Mouse (Mus musculus) cortical plate, adult 2 months (tissue): ENCODE measurements at regions not wholly inside any gene's neighbourhood (a gene's known extent, or its start where the extent isn't known, plus 50 kb on each side); places are given as distances from the start of the nearest gene placed in this dataset.

Source experiments
- CTCF ChIP-seq: fragments of 200-500 bp; IDR thresholded peaks from 2 replicates; pipeline ENCODE4 v1.5.1; 2011; ENCODE audit warnings: mild to moderate bottlenecking, control low read depth, low read length; ENCODE audit not compliant: insufficient read depth; ENCODE audit errors: extremely low read depth
- POLR2A ChIP-seq: fragments of 200-500 bp; IDR thresholded peaks from 2 replicates; pipeline ENCODE4 v1.6.1; 2011; ENCODE audit warnings: mild to moderate bottlenecking, low read length, control low read depth; ENCODE audit not compliant: insufficient read depth; ENCODE audit errors: extremely low read depth

DNA sequence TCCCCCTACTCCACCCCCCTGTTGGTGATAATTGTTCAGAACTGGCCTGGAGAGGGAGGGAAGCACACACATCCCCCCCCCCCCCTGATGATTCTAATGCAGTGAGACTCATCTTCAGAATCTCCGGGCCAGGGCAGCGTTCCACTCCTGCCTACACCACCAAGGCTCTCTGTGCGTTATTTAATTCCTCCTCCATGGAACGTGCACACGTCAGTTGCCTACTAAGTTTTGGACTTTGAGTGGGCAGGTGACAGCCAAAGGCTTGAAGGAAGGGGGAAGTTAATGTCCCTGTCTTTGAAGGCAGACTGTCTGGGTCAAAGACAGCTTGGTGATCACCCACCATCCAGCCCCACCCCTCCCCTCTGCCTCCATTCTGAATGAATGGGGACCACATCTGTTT, 339.8 kb upstream of the Sall1 start:
- TF ChIP-seq CTCF (no peak), POLR2A (no peak)
